Mouse (Mus musculus): ENCODE results near the gene Myh7. TPM values are rescaled to one million over a fixed set of nuclear protein-coding genes. Genes with fewer than 3 reads are reported as not detected.
"Not testable (repeated sequence)": the region's sequence is repeated elsewhere in the genome, so short reads cannot be mapped to it uniquely, and the experiment has no call there.

Myh7 gene
- polyA plus RNA-seq, 1 experiment from 2014 or later = 6.5 TPM

DNA sequence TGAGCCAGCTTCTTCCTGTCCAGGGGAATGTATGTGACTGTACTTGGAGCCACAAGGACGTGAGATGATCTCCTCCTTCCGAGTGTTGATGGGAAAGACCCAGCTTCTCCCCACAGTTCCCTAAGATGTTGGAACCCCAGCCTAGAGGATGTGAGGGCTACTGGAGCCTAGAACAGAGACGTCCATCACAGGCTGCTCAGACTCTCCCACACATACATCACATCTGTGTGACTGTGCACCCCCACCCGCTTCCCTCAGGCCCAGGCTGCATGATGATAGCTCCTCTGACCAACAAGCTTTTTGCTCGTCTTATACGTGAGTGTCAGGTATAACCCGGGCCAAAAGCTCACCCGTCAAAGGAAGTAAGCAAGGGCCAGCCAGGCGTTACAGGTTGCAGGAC lies 45.6 kb downstream of the Myh7 start:
- 95% methylated on average over 9 of the region's 9 CpGs for WGBS
- Histone ChIP-seq H3K9ac (replicated peaks) (no peak overlapping the region), H3K9me3 (no peaks in the 10 kb centered on the region), H3K4me1 (no peaks in the 10 kb centered on the region), H3K4me2 (replicated peaks) (no peak overlapping the region), H3K36me3 (no peaks in the 10 kb centered on the region), H3K27me3 (no peaks in the 10 kb centered on the region), H3K4me3 (no peak overlapping the region), H3K27ac (replicated peaks) (no peak overlapping the region)
- no peak for ATAC-seq (replicated peaks)

DNA sequence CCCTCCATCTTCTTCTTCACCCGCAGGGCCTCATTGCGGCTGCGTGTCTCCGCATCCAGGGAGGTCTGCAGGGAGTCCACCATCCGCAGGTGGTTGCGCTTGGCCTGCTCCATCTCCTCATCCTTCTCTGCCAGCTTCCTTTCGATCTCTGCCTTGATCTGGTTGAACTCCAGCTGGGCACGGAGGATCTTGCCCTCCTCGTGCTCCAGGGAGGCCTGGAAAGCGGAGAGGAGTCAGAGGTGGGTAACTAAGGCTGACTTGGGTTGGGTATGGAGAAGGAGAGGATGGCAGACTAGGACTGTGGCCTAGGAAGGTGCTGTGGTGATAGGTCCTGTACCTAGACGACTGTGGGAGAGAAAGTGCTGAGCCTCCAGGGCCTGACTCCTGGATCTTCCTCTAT lies 47.4 kb downstream of the Myh7 start:
- not testable (repeated sequence) for H3K4me2 ChIP-seq (replicated peaks); ATAC-seq (replicated peaks)

DNA sequence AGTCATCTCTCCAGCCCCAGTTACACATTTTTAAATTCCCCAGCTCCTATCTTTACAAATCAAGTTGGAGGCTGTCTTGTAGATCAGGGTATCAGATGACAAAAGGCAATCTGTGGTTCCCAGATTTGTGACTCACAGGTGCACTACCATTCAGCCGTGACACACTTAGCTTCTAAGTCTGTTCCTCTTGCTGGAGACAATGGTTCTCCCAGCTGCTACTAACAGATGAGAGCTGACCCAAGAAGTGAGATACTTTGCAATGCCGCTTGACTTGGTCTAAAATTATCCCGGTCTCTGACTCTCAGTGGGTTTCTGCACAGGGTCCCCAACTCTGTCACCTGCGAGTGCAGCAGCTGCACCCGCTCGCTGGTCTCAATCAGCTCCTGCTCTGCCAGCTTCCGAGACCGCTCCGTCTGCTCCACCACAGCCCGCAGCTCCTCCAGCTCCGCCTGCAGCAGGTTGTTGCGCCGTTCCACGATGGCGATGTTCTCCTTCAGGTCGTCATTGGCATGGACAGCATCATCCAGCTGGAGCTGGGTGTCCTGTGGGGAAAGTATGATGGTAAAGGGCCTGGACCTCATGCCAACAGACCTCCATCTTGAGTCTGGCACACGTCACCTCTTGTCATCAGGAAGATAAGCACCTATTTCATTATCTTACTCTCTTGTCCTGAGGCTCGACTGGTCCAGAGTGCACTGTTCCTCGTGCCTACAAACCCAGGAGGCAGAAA lies 48.3 kb downstream of the Myh7 start:
- Histone ChIP-seq H3K27ac (replicated peaks) (no peak overlapping the region), H3K36me3 (no peaks in the 10 kb centered on the region), H3K9ac (replicated peaks) (no peak overlapping the region), H3K9me3 (no peaks in the 10 kb centered on the region), H3K4me2 (replicated peaks) (no peak overlapping the region), H3K4me1 (no peaks in the 10 kb centered on the region), H3K4me3 (no peak overlapping the region), H3K27me3 (no peaks in the 10 kb centered on the region)
- no peak for ATAC-seq (replicated peaks)
- WGBS = 85% methylated on average over 19 of the region's 19 CpGs

More for the DNA sequence above, 47.4 kb downstream of the Myh7 start:
- not testable (repeated sequence) for H3K4me1 ChIP-seq; H3K9ac ChIP-seq (replicated peaks); H3K27ac ChIP-seq (replicated peaks); H3K9me3 ChIP-seq; H3K27me3 ChIP-seq; H3K36me3 ChIP-seq; H3K4me3 ChIP-seq
- WGBS = 91% methylated on average over 11 of the region's 11 CpGs

DNA sequence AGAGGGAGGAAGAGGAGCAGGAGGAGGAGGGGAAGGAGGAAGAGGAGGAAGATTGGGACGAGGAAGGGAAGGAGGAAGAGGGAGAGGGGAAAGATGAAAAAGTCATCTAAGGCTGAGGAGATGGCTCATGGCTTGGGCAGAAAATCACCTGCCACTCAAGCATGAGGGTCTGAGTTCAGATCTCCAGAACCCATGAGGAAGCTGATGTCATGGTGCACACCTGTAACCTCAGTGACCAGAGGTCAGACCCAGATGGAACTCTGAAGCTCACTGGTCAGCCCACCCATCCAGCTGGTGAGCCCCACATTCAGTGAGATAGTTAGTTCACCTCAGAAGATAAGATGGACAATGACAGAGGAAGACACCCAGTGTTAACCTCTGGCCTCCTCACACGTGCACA lies 49.5 kb downstream of the Myh7 start:
- H3K9me3 ChIP-seq = no peaks in the 10 kb centered on the region
- H3K36me3 ChIP-seq = no peaks in the 10 kb centered on the region
- H3K4me3 ChIP-seq = no peak overlapping the region
- no peaks in the 10 kb centered on the region for H3K4me1 ChIP-seq
- 66% methylated on average over 2 of the region's 2 CpGs for WGBS
- no peak overlapping the region for H3K27ac ChIP-seq (replicated peaks)
- no peaks in the 10 kb centered on the region for H3K27me3 ChIP-seq
- H3K4me2 ChIP-seq (replicated peaks) = no peak overlapping the region
- no peak for ATAC-seq (replicated peaks)
- no peak overlapping the region for H3K9ac ChIP-seq (replicated peaks)

DNA sequence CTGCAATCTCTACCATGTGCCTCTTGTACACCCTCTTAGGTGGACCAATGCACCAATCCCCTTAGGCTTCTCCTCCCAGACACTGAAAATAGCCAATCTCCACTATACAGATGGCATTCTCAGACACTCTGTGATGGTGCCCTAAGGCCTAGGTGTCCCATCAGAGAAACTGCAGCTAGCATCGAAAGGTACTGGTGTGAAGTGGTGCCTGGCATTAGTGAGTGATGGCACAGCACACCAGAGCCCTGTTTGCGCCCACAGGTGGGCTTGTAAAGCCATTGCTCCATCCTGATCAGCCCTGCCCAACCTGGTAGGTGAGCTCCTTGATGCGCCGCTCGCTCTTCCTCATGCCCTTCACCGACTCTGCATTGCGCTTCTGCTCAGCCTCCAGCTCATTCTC lies 50.5 kb downstream of the Myh7 start:
- no peaks in the 10 kb centered on the region for H3K9me3 ChIP-seq
- no peak overlapping the region for H3K4me3 ChIP-seq
- H3K36me3 ChIP-seq = no peaks in the 10 kb centered on the region
- H3K4me1 ChIP-seq = no peaks in the 10 kb centered on the region
- no peak for ATAC-seq (replicated peaks)
- no peaks in the 10 kb centered on the region for H3K27me3 ChIP-seq
- H3K4me2 ChIP-seq (replicated peaks) = no peak overlapping the region
- no peak overlapping the region for H3K27ac ChIP-seq (replicated peaks)
- WGBS = 97% methylated on average over 7 of the region's 7 CpGs
- H3K9ac ChIP-seq (replicated peaks) = no peak overlapping the region

DNA sequence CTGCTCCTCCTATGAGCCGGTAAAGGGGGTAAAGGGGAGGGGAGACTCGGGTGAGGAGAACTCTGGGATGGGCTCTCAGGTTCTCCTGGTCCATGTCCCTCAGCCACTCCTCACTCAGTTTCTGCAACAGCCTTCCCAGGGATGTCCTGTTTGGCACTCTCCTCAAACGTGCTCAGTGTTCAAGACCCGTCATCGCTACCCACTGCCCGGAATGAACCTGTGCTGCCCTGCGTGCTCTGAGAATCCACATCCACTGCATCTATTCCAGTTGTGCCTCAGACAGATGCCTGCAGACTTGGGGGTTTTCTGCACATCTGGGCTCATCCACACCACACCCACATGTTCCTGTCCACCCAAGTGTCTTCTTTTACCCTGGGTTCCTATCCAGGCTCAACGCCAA lies 51.9 kb downstream of the Myh7 start:
- Histone ChIP-seq H3K4me3 (no peak overlapping the region), H3K9me3 (no peaks in the 10 kb centered on the region), H3K9ac (replicated peaks) (no peak overlapping the region), H3K4me2 (replicated peaks) (no peak overlapping the region), H3K4me1 (no peaks in the 10 kb centered on the region), H3K27me3 (no peaks in the 10 kb centered on the region), H3K27ac (replicated peaks) (no peak overlapping the region), H3K36me3 (no peaks in the 10 kb centered on the region)
- ATAC-seq (replicated peaks) = no peak
- 86% methylated on average over 8 of the region's 8 CpGs for WGBS

DNA sequence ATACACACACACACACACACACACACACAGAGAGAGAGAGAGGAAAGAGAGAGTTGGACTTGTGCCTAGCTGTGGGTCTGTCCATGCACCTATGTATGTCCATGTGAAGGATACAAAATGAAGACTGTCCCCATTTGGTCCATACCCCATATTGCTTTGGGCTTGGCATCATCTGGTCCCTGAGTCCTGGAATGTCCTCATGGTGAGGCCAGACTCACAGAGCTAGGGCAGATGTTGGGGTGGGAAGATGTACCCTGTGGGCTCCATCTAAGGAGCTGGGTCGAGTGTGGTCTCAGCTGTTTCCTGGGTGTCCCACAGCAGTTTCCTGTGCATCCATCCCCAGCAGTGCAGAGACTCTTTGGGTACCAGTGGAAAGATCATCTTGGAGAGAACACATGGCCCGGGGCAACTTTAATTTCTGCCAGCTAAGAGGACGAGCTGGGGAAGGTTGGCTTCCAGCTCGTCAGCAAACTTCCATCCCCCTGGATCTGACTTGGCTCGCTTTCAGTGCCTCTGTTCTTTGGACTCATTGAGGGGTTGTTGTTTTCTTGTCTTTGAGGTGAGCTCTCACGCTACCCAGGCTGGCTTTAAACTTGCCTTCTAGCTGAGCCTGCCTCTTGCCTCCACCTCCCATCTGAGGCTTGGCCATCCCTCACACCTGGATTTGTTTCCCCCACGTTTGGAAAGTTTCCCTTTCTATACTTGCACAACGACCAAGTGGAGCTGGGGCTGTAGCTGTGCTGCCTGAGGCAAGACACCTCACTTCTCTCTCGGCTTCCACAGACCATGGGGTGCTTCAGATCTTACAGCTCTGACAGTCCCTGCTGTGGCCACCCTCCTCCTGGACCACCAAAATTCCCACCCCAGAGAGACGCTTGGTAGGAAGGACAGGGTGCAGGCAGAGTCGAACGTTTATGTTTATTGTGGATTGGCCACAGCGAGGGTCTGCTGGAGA lies 53.1 kb downstream of the Myh7 start:
- no peaks in the 10 kb centered on the region for H3K9me3 ChIP-seq
- no peak overlapping the region for H3K9ac ChIP-seq (replicated peaks)
- peaks cover 2% of the 10 kb centered on the region for H3K4me1 ChIP-seq
- H3K36me3 ChIP-seq = no peaks in the 10 kb centered on the region
- H3K4me2 ChIP-seq (replicated peaks) = no peak overlapping the region
- no peaks in the 10 kb centered on the region for H3K27me3 ChIP-seq
- ATAC-seq (replicated peaks) = no peak
- WGBS = 65% methylated on average over 13 of the region's 13 CpGs
- no peak overlapping the region for H3K4me3 ChIP-seq
- H3K27ac ChIP-seq (replicated peaks) = no peak overlapping the region

DNA sequence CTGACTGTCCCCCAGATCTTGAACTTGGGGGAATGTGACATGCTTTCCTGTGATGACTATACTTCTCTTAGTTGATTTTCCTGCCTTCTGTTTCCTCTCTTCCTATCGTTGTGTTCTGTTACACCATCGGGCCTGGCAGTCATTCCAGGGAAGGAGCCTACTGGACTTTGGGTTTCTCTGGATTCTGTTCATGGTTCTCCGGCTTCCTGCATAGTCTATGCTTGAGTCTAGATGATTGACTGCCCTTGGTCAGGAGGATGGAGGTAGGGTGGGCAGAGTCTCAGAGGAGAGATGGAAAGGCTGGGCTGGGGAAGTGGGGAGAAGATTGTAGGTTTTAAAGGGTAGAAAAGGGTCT lies 54.3 kb downstream of the Myh7 start:
- ATAC-seq (replicated peaks) = no peak
- Histone ChIP-seq H3K27me3 (no peaks in the 10 kb centered on the region), H3K9ac (replicated peaks) (no peak overlapping the region), H3K36me3 (no peaks in the 10 kb centered on the region), H3K4me2 (replicated peaks) (no peak overlapping the region), H3K27ac (replicated peaks) (no peak overlapping the region), H3K9me3 (no peaks in the 10 kb centered on the region), H3K4me3 (no peak overlapping the region), H3K4me1 (peaks cover 12% of the 10 kb centered on the region)
- WGBS = 83% methylated on average over 3 of the region's 3 CpGs

DNA sequence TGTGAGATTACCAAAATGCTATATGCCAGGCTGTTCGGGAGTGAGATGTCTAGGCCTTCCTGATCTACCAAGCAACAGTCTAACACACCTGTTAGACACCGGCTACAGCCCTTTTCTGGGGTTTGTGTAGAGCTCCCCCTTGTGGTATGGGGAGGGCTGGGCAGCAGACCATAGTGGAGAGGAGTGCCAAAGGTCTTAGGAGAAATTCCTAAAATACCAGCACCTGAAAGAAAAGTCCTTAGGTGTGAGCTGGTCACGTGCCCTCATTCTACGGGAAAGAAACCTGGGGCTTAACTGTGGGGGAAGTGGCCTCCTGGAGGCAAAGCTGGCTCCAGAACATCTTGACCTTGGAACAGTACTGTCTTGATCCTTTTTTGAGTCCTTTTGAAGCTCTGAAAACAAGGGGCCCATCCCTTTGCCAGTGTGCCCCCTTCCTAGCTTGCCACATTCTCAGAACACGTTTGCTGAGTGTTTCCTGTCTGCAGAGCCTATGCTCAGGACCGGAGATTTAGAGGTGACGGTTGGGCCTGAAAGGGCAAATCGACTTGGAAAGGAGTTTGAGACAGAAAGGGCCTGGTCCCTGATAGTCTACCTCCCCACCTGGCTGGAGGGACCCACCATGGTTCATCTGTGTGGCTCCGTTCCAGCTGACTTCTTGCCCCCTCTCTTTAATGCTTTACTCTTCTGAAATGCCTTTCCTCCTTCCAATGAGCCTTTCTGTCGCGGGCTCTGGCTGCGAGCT lies 54.8 kb downstream of the Myh7 start:
- H3K4me2 ChIP-seq (replicated peaks) = no peak overlapping the region
- no peak for ATAC-seq (replicated peaks)
- H3K4me3 ChIP-seq = no peak overlapping the region
- H3K27me3 ChIP-seq = no peaks in the 10 kb centered on the region
- peaks cover 12% of the 10 kb centered on the region for H3K4me1 ChIP-seq
- 51% methylated on average over 12 of the region's 12 CpGs for WGBS
- H3K27ac ChIP-seq (replicated peaks) = no peak overlapping the region
- no peak overlapping the region for H3K9ac ChIP-seq (replicated peaks)
- no peaks in the 10 kb centered on the region for H3K36me3 ChIP-seq
- no peaks in the 10 kb centered on the region for H3K9me3 ChIP-seq

DNA sequence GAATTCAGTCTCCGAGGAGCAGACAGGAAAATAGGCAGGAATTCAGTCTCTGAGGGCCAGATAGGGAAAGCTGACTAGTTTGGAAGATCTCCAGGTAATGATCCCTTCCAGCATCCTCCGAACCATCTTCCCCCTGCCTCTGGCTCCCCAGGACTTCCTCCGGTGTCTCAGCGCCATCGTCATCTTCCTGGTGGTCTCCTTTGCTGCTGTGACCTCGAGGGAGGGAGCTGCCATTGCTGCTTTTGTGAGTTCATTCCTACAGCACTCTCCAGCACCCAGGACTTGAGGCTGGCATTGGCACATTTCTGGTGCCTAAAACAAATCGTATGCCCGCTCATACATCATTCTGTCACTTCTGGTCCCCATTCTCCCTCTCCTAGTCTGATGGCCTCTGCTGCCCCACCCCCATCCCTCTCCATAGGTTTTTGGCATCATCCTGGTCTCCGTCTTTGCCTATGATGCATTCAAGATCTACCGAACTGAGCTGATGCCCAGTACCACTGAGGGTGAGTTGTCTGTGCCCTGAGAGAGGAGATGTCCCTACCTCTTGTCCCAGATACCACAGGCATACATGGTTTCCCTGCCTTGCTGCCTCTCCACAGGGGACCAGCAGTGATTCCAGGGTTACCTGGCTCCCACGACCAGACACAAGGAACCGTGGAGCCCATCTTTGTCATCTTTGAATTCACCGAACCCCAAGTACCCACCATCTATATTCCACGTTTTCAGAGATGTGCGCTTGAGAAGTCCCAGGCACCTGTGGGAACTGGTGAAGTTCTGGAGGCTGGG lies 55.8 kb downstream of the Myh7 start:
- no peak overlapping the region for H3K9ac ChIP-seq (replicated peaks)
- no peak overlapping the region for H3K4me3 ChIP-seq
- H3K27me3 ChIP-seq = no peaks in the 10 kb centered on the region
- no peak overlapping the region for H3K4me2 ChIP-seq (replicated peaks)
- peaks cover 12% of the 10 kb centered on the region for H3K4me1 ChIP-seq
- no peaks in the 10 kb centered on the region for H3K9me3 ChIP-seq
- H3K36me3 ChIP-seq = no peaks in the 10 kb centered on the region
- 82% methylated on average over 15 of the region's 15 CpGs for WGBS
- no peak for ATAC-seq (replicated peaks)
- H3K27ac ChIP-seq (replicated peaks) = no peak overlapping the region

DNA sequence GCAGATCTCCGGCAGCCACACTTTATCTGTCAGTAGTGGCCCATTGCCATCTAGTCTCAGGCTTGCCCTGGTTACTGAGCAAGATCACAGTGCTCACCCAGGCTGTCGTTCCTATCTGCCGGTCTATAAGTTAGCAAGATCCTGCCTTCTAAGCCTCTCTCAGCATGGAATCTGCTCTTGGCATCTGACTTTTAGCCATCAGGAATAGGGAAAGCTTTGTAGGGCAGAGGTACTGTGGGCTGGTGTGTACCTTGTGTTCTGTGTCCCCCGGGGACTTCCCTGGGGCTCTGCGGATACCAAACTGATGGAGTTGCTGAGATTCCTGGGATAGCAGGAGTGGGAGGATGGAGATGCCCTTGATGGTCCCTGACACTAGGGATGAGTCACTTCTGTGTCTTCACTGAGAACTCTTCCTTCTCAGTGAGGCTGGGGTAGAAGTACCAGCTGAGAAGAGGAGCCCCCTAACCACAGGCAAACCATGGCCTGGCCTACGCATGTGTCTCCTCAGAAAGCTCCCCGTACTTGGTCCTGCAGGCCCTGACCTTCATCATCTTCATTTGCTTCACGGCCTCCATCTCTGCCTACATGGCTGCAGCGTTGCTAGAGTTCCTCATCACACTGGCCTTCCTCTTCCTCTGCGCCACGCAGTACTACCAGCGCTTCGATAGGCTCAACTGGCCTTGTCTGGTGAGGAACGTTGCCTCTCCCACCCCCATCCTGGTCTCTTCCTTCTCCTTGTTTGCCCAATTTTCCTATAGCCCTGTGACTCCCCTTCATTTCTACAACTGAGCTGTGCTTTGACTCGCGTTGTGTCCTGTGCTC lies 56.9 kb downstream of the Myh7 start:
- peaks cover 15% of the 10 kb centered on the region for H3K4me1 ChIP-seq
- no peaks in the 10 kb centered on the region for H3K27me3 ChIP-seq
- WGBS = 88% methylated on average over 16 of the region's 16 CpGs
- ATAC-seq (replicated peaks) = no peak
- H3K9ac ChIP-seq (replicated peaks) = no peak overlapping the region
- H3K9me3 ChIP-seq = no peaks in the 10 kb centered on the region
- H3K4me2 ChIP-seq (replicated peaks) = no peak overlapping the region
- H3K36me3 ChIP-seq = no peaks in the 10 kb centered on the region
- no peak overlapping the region for H3K4me3 ChIP-seq
- no peak overlapping the region for H3K27ac ChIP-seq (replicated peaks)
